Mouse (Mus musculus) mouse trophoblast stem cell (cell line): ENCODE measurements around the gene Gm15107.
"Not testable (repeated sequence)": the region's sequence is repeated elsewhere in the genome, so short reads cannot be mapped to it uniquely, and the experiment has no call there.

Experiments
- in situ Hi-C, 2 experiments: fragments of 300-500 bp; cut with MseI, MboI; formaldehyde crosslinking; loops; 2 replicates in 1 of 2; 3 replicates in 1 of 2; pipeline ENCODE4 v1.15.1; 2025

Gm15107 gene

DNA sequence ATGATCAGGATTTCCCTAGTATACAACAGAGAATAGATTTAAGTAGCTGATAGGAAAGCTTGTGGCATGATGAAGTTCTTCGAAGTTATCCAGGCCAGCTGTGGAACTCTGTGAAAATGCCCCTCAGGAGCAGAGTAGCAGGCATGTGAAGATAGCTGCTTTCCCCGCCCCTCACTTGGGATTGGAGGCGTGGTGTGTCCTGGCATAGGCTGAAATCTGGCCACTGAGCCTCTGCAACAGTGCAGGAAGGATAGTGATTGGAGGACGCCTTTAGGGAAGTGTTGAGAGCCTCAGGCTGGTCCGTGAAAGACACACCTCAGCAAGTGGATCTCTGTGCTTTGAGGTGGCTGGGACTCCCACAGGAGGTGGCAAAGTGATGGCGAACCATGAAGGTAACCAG is at the start of gene Gm15107:
Gene Gm15107 (plus strand): TSS at position 301 of the 400 bp plus-strand sequence.
- in situ Hi-C loops: not testable (repeated sequence)
